Mouse (Mus musculus): ENCODE measurements around the gene Arhgap22.

The Arhgap22 gene

GRCm38 (mm10) chr14:33213823-33214766 lies at the start of gene Arhgap22:
Gene Arhgap22 (plus strand): TSS chr14:33214026.
- peak; percentile 67 for DNase-seq

- DNase-seq, result no peak
Measured at GRCm38 (mm10) chr14:33168750-33169149, 45.1 kb upstream of the Arhgap22 start.

DNA sequence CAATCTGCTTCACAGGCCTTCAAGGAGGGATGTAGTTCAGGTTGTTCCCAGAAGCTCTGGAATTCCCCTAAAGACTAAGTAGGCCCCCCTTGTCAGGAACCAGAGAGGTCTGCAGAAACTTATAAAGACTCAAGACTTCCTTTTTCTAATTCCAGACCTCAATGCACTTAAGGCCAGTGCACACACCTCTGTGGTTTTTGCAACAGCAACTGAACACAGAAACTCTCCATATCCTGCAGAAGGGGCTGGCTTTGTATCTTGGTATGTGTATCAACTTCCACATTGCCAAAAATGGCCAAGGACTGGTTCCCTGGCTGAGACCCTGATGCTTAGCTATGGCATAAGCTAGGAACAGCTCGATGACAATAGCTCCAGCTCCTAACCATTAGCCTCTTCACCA lies 41.9 kb upstream of the Arhgap22 start:
- DNase-seq, result no peak

GRCm38 (mm10) chr14:33175059-33175821 lies 38.6 kb upstream of the Arhgap22 start:
- DNase-seq, result no peak

DNA sequence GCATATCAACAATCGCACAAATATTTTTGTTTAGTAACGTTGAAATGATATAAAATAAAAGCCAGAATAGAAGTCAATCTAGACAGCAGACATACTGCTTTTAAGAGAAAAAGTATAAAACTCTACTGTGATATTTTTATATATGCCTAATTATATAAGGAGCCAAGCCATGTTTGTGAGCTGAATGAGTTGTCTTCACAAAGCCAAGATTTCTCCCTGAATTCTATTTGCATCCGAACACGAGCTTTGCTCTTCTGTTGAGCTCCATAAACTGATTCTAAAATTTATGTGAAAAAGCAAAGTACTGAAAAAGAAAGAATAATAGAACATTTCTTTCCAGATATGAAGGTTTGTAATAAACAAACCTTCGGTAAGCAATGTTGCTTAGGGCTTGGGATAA lies 33.7 kb upstream of the Arhgap22 start:
- DNase-seq, result no peak

DNA sequence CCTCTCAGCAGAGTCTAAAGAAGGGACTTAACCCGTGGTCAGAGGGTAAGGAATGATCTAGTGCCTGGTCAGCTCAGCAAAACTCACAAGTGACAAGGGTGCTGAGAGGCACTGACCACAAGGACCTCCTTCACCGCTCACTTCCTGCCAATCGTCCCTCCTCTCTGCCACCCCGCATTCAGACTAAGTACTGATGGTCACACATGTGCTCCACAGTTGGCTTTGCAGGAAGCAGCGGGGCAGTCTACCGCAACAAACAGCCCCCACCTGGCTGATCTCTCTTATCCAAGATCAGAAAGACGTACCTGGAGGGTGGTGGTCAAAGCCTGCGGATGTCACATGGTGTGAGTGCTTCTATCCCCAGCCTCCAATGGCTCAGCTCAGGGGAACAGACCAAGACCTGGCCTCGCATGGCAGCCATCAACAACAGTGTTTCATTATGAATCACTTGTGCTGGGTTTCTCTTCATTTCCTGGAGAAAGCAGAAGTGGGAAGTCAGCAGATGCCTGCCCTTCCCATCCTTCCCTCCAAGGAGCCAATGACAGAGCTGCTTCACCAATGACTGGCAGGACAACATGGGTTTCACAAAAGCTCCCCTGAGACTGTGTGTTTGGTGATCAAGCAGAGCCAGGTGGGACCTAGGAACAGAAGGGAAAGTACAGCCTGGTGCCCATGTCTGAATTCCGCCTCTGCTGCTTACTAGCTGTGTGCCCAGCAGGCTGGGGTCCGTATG lies 28.6 kb upstream of the Arhgap22 start, which contains the start of gene Wdfy4:
Gene Wdfy4 (minus strand): TSS at position 441 of the 733 bp plus-strand sequence.
- DNase-seq, result peak; percentile 8

DNA sequence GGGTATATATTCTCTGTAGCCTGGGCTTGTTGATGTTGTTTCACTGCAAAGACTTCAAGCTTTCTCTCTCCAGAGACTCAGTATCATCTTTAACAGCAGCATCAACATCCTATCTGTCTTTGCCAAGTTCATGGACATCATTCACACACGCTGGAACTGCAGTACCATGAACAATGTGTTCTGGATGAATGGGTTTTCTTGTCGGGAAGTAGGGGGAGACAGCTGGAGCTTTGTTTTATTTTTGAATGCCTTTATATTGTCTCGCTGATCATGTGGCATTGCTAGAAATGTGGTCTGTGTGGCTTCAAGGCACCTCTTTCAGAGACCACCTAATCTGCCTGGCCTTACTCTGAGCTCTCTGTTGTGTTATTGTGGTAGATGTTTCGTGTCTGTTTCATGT lies 26.6 kb upstream of the Arhgap22 start:
- no peak for DNase-seq

DNA sequence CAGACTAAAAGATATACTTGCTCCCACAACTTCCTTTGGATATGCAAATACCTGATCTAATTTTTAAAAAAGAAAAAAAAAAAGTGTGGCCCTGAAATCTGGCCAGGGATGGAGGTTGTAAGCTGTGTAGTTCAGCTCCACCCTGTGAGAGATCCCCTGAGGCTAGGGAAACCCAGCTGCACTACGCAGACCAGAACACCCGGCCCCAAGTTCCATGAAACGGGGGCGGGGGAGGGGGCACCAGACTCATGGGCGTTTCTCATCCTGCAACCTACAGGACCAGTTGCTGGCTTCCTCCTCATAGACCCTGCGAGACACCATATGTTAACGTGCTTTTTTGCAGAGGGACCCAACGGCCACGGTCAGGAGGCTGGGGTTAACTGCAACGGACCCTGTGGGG lies 24.6 kb upstream of the Arhgap22 start:
- DNase-seq, result no peak

GRCm38 (mm10) chr14:33189849-33190423 lies 23.9 kb upstream of the Arhgap22 start:
- DNase-seq, result no peak

DNA sequence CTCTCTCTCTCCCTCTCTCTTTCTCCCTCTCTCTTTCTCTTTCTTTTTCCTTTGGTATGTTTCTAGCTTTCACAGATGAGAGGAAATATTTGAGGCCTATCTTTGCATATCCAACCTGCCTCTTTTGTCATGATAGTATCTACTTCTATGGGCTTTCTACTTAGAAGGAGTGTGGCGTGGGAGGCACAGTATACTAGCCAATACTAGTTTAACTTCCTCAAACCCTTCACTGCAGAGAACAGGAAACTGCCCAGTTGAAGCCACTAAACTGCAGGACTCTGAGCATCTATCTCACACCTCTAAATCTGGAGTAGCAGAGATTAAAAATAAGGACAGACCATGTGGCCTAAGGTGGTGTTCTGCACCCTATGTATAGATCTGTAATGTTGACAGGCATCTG lies 23.2 kb upstream of the Arhgap22 start:
- DNase-seq, result no peak

DNA sequence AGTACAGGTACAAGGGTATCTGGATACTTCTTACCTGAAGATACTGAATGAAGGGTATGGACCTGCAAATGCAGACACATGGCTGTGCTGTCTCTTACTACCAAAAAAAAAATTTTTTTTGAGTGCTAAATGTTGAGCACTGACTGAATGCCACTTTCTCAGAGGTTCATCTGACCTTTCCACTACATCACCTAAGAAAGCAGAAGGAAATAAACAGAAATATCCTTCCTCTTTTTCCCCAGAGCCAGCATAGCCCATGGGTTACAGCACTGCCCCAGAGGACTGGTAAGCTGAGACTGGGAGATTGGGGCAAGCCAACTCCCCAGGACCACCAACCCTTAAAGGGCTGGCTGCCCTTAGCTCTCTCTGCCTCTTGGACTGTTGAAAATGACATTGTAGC lies 20.1 kb upstream of the Arhgap22 start:
- no peak for DNase-seq

- no peak for DNase-seq
Measured at GRCm38 (mm10) chr14:33194241-33194640, 19.6 kb upstream of the Arhgap22 start.

DNA sequence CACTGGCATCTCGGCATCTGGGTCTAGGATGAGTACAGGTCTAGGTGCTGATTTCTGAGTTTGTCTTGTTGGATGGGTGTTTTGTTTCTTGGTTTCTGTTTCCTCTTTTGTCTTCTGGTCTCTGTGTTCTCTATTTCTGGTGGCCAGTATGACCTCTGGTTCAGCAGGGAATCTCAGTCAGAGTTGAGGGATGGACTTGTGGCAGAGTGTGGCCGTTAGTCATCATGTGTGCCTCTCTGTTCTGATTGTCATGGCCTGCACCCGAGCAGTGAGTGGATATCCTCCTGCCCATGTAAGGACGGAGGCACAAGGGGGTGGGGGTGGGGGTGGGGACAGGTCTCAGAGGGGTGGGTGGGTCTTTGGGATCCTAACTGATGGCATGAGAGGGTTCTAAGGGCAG lies 11.7 kb upstream of the Arhgap22 start:
- DNase-seq, result no peak

DNA sequence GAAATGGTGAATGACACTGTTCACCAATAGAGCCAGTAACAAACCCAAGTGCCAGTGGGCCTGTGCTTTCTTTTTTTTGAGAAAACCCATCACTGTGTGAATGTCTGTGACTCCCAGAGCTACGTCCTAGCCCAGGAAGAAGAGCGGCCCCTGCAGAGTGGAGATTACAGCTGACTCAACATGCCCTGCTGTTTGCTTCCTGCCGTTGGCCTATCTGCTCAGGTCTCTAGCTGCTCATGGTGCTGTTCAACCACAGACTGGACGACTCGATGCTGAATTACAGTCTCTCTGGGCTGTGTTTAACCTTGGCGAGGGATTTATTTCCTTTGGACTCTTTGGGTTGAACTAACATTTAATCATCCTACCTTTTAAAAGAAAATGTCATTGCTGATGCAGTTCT lies 10.9 kb upstream of the Arhgap22 start:
- no peak for DNase-seq

GRCm38 (mm10) chr14:33203777-33204176 lies 10.0 kb upstream of the Arhgap22 start:
- DNase-seq, result no peak

DNA sequence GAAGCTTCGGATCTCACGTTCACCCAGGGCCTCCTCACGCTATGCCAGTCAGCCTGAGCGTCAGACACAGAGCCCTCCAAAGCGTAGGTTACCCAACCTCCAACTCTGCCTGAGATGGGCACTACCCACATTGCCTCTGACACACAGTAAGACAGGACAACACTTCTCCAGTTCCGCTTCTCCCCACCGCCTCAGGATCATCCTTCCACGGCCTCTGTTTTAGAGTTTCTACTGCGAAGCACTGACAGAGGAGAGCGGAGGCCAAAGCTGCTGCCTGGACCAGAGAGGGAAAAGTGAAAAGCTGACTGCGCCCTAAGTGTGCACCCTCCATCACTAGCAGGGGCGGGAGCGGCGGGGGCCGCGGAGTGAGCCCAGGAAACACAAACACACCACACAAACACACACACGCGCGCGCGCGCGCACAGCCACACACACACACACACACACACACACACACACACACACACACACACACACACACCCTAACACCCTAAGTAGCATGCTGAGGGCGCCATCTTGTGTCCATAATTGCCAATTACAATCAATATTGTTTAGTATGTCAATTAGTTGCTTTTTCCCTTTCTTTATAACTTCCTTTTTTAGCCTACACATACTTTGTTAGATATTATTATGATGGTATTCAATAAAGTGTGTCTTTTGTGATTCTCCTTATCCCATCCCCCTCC lies 8.4 kb upstream of the Arhgap22 start:
- no peak for DNase-seq

DNA sequence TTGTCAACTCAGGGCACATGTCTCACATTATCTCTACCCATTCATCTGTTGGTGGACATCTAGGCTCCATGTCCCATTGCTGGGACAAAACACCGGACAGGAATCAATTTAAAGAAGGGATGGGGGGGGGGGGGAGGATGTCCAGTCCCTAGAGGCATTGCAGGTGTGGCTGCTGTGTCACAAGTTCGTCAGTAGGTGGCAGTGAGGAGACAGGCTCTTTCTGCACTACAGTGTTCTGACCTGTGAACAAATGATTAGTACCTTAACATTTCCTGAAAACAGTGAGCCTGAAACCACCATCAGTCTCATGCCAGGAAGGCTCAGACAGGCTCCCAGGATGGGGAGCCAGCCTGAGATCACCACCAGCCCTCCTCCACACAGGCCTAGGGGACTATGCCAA lies 6.8 kb upstream of the Arhgap22 start:
- DNase-seq, result no peak

- no peak for DNase-seq
Measured at GRCm38 (mm10) chr14:33208331-33208730, 5.5 kb upstream of the Arhgap22 start.

GRCm38 (mm10) chr14:33210806-33211205 lies 3.0 kb upstream of the Arhgap22 start:
- no peak for DNase-seq

- DNase-seq, result peak; percentile 36
Measured at GRCm38 (mm10) chr14:33212271-33212957, 1.4 kb upstream of the Arhgap22 start.

DNA sequence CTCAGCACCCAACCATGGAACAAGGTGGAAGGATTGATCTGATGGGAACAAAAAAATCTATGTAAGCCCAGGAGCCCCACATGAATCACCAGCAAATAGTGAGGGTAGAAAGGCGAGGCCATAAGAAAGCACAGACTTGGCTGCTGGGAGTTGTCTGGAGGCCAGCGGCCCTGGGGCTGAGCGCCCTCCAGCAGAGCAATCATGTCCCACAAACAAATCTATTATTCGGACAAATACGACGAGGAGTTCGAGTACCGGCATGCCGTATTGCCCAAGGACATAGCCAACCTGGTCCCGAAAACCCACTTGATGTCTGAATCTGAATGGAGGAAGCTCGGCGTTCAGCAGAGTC lies 892 bp upstream of the Arhgap22 start:
- no peak for DNase-seq

DNA sequence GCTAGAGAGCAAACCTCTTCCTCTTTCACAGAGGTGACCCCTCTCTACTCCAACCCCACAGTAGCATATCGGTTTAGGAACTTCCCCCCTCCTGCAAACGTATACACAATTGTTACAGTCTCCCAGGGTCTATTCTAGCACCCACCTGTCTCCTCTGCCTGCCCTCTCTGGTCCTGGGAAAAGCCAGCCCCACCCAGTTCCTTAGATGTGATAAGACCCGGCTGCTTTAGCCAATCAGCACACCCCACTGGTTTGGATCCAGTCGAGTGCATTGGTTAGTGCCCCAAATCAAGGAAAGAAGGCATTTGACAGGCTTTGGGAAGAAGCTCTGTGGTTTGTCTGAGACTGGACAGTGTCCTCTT lies 922 bp downstream of the Arhgap22 start:
- no peak for DNase-seq

Measured in kidney, adult 11 months (tissue).